Mouse (Mus musculus) lung, embryonic 15.5 days (tissue): ENCODE measurements at regions not wholly inside any gene's neighbourhood (a gene's known extent, or its start where the extent isn't known, plus 50 kb on each side); places are given as distances from the start of the nearest gene placed in this dataset.

ENCODE experiments used
- ATAC-seq: fragments of 200-750 bp; cut with Nextera tagmentation; 2 replicates; pipeline ENCODE4 v1.8.0; 2017; ENCODE audit warnings: moderate number of reproducible peaks, borderline replicate concordance; ENCODE audit not compliant: low FRiP score, low TSS enrichment; ENCODE audit errors: extremely low read depth
- H3K27ac ChIP-seq: fragments of 300-500 bp; sonication (generic); 2 replicates; pipeline ENCODE4 v1.5.1; 2015; ENCODE audit warnings: moderate library complexity, mild to moderate bottlenecking, inconsistent platforms
- H3K27me3 ChIP-seq: fragments of 300-500 bp; sonication (generic); 2 replicates; pipeline ENCODE4 v1.6.1; 2015; ENCODE audit warnings: inconsistent platforms
- H3K36me3 ChIP-seq: fragments of 300-500 bp; sonication (generic); 2 replicates; pipeline ENCODE4 v1.6.1; 2015; ENCODE audit warnings: inconsistent platforms
- H3K4me1 ChIP-seq: fragments of 300-500 bp; sonication (generic); 2 replicates; pipeline ENCODE4 v1.6.1; 2015; ENCODE audit warnings: inconsistent platforms
- H3K4me2 ChIP-seq: fragments of 300-500 bp; sonication (generic); 2 replicates; pipeline ENCODE4 v1.6.1; 2015; ENCODE audit warnings: inconsistent platforms, mild to moderate bottlenecking, moderate library complexity
- H3K4me3 ChIP-seq: fragments of 300-500 bp; sonication (generic); 2 replicates; pipeline ENCODE4 v1.5.1; 2015; ENCODE audit warnings: mild to moderate bottlenecking, inconsistent platforms
- H3K9ac ChIP-seq: fragments of 300-500 bp; sonication (generic); 2 replicates; pipeline ENCODE4 v1.6.1; 2015; ENCODE audit warnings: inconsistent platforms
- H3K9me3 ChIP-seq: fragments of 300-500 bp; sonication (generic); 2 replicates; pipeline ENCODE4 v1.6.1; 2016; ENCODE audit warnings: inconsistent platforms
- WGBS: fragments of 180-500 bp; shearing (Covaris S2); methylation state at CpG from one replicate; pipeline ENCODE4 v1.1.7; 2015; 5-methylcytosine and 5-hydroxymethylcytosine counted together

DNA sequence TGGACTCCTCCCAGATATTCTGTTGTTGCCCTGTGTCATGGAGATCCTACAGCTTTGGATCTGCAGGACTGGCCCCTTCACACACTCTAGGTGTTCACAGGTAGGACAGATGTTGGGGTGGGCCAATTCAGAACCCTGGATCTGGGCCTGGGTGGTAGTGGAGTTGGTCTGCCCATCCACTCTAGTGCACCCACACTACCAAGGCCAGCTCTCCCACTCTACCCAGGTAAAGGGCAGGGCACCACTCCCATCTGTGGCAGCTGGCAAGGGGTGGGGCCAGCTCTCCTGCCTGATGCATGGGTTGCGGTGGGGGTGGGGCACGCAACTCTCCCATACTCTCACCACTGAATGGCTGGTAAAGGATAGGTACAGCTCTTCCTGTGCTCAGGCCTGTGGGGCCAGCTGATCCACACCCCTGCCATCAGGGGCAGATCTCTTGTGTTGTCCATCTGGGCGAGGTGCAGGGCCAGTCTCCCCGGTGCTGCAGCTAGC is 76.5 kb downstream of the Gja1 start:
- ATAC-seq, result no peak
- 88% methylated on average over 4 of the region's 4 CpGs for WGBS
- H3K4me1 ChIP-seq, result no peaks in the 10 kb centered on the region

GRCm38 (mm10) chr10:56455867-56456468 is 78.8 kb downstream of the Gja1 start:
- no peak overlapping the region for H3K4me2 ChIP-seq
- 84% methylated on average over 2 of the region's 2 CpGs for WGBS
- no peaks in the 10 kb centered on the region for H3K9me3 ChIP-seq
- no peak overlapping the region for H3K9ac ChIP-seq
- no peak overlapping the region for H3K4me3 ChIP-seq
- no peak overlapping the region for H3K27ac ChIP-seq
- H3K27me3 ChIP-seq, result no peaks in the 10 kb centered on the region
- no peaks in the 10 kb centered on the region for H3K36me3 ChIP-seq
- ATAC-seq, result no peak
- H3K4me1 ChIP-seq, result no peaks in the 10 kb centered on the region

More for the DNA sequence above, 76.5 kb downstream of the Gja1 start:
- Histone ChIP-seq H3K27ac (no peak overlapping the region), H3K4me2 (no peak overlapping the region), H3K9ac (no peak overlapping the region), H3K27me3 (no peaks in the 10 kb centered on the region), H3K9me3 (no peaks in the 10 kb centered on the region), H3K4me3 (no peak overlapping the region), H3K36me3 (no peaks in the 10 kb centered on the region)

DNA sequence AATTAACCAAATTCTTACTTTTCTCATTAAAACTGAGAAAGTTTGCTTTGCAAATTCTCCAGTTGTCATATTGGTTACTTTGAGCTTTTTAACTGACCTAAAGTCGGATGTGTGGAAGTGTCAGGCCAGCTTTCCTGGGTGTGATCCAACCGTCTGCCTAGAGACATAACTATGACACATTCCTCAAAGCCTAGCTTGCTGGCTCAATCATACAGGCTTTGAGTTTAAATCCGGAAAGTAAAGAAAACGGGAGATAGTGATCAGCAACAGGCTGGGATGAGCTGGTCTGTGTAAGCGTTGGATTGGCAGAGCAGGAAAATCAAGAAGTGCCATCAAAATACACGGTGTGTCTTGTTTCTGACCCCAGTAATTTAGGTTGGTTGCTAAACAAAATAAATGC is 91.4 kb downstream of the Gja1 start:
- Histone ChIP-seq H3K9me3 (no peaks in the 10 kb centered on the region), H3K4me3 (peak overlapping the region; percentile 29; the same call in 1 of the 2 replicates), H3K9ac (no peak overlapping the region), H3K4me2 (peak overlapping the region; percentile 53), H3K4me1 (0 out of 2 replicates have a peak, but pooled peaks cover 14% of the 10 kb centered on the region), H3K27ac (peak overlapping the region; percentile 66), H3K36me3 (no peaks in the 10 kb centered on the region), H3K27me3 (no peaks in the 10 kb centered on the region)
- peak; percentile 49; the same call in 1 of the 2 replicates for ATAC-seq
- WGBS, result 7% methylated on average over 6 of the region's 6 CpGs

- Histone ChIP-seq H3K4me2 (peak overlapping the region; percentile 53), H3K36me3 (no peaks in the 10 kb centered on the region), H3K9me3 (no peaks in the 10 kb centered on the region), H3K9ac (0 out of 2 replicates have a peak overlapping the region, but pooled peaks have one; percentile 6), H3K4me3 (peak overlapping the region; percentile 29), H3K4me1 (0 out of 2 replicates have a peak, but pooled peaks cover 14% of the 10 kb centered on the region), H3K27me3 (no peaks in the 10 kb centered on the region), H3K27ac (peak overlapping the region; percentile 66)
- peak; percentile 69; the same call in 1 of the 2 replicates for ATAC-seq
- WGBS, result 12% methylated on average over 15 of the region's 15 CpGs
Observed at GRCm38 (mm10) chr10:56468993-56469712, 92.0 kb downstream of the Gja1 start.

DNA sequence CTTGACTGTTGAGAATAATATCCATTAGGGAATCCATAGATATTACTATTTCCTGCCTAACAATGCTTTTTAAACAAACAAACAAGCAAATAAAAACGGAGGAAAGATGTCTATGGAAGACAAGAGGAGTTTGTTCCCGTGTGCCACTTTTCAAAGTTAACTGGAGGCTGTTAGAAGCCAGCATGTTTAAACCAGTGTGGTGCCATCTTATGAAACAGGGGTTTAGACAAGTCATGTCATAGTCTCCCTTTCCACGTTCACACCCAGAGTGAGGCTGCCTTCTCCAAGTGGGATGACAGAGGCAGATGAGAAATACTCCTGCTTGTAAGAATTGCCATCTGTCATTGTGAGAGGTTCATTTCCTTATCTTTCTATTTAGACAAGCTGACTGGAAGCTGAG is 92.8 kb downstream of the Gja1 start:
- 0 out of 2 replicates have a peak, but pooled peaks cover 14% of the 10 kb centered on the region for H3K4me1 ChIP-seq
- H3K4me3 ChIP-seq, result no peak overlapping the region
- H3K36me3 ChIP-seq, result no peaks in the 10 kb centered on the region
- H3K27me3 ChIP-seq, result no peaks in the 10 kb centered on the region
- no peak for ATAC-seq
- no peak overlapping the region for H3K27ac ChIP-seq
- no peaks in the 10 kb centered on the region for H3K9me3 ChIP-seq
- no peak overlapping the region for H3K9ac ChIP-seq
- WGBS, result 41% methylated on average over 3 of the region's 3 CpGs
- H3K4me2 ChIP-seq, result 0 out of 2 replicates have a peak overlapping the region, but pooled peaks have one; percentile 53

- H3K4me3 ChIP-seq, result no peak overlapping the region
- H3K4me1 ChIP-seq, result 0 out of 2 replicates have a peak, but pooled peaks cover 2% of the 10 kb centered on the region
- H3K27me3 ChIP-seq, result no peaks in the 10 kb centered on the region
- no peak overlapping the region for H3K9ac ChIP-seq
- no peaks in the 10 kb centered on the region for H3K36me3 ChIP-seq
- H3K9me3 ChIP-seq, result no peaks in the 10 kb centered on the region
- H3K4me2 ChIP-seq, result no peak overlapping the region
- WGBS, result 65% methylated on average over 6 of the region's 6 CpGs
- no peak overlapping the region for H3K27ac ChIP-seq
- ATAC-seq, result no peak
Observed at GRCm38 (mm10) chr10:56474951-56475350, 97.8 kb downstream of the Gja1 start.

- no peaks in the 10 kb centered on the region for H3K36me3 ChIP-seq
- H3K9me3 ChIP-seq, result no peaks in the 10 kb centered on the region
- H3K27me3 ChIP-seq, result no peaks in the 10 kb centered on the region
- no peak overlapping the region for H3K27ac ChIP-seq
- no peak overlapping the region for H3K4me2 ChIP-seq
- H3K9ac ChIP-seq, result no peak overlapping the region
- no peak for ATAC-seq
- WGBS, result 62% methylated on average over 9 of the region's 9 CpGs
- H3K4me1 ChIP-seq, result no peaks in the 10 kb centered on the region
- no peak overlapping the region for H3K4me3 ChIP-seq
Observed at GRCm38 (mm10) chr10:56482156-56482716, 105.1 kb downstream of the Gja1 start.

DNA sequence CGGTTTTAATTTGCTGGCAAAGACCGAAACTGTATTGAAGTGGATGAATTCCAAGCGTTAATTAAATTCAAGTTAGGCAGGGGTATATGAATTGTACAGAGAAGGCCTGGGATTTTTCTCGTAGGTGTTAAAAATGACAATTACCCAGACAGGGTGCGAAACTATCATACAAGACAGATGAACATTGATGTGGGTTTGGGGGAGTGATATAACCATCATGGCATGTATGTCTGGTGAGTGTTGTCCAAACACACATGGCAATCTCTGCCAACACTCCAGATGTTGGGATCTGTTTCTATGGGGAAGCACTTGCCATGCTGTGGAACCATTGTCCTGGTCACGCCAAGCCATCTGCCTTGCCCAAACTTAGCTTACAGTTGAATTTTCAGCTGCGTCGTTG is 107.8 kb downstream of the Gja1 start:
- Histone ChIP-seq H3K4me2 (no peak overlapping the region), H3K4me1 (no peaks in the 10 kb centered on the region), H3K36me3 (no peaks in the 10 kb centered on the region), H3K27me3 (no peaks in the 10 kb centered on the region), H3K9me3 (no peaks in the 10 kb centered on the region), H3K27ac (no peak overlapping the region), H3K4me3 (no peak overlapping the region), H3K9ac (no peak overlapping the region)
- 82% methylated on average over 8 of the region's 8 CpGs for WGBS
- ATAC-seq, result no peak

GRCm38 (mm10) chr10:56485746-56486145 is 108.6 kb downstream of the Gja1 start:
- ATAC-seq, result no peak
- H3K4me3 ChIP-seq, result no peak overlapping the region
- 87% methylated on average over 5 of the region's 5 CpGs for WGBS

DNA sequence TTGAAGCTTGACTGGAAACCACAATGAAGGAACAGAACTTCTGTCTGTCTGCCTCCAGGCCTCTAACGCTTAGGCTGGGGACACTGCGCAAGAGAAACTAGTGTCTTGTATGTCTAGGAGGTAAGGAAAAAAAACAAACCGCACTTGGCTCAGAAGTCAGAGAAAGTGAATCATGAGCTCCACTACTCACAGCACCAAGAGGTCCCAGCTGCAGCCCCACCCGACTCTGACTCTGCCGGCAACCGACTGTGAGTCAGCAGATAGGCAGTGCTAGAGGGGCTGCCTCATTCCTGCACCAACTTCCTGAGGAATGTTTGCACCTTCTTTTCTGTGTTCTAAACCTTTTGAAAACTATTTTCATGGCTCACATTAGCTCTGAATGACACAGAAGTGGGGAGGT is 109.5 kb downstream of the Gja1 start:
- Histone ChIP-seq H3K9ac (no peak overlapping the region), H3K36me3 (no peaks in the 10 kb centered on the region), H3K27ac (no peak overlapping the region), H3K4me2 (no peak overlapping the region), H3K27me3 (no peaks in the 10 kb centered on the region), H3K4me3 (no peak overlapping the region), H3K4me1 (no peaks in the 10 kb centered on the region), H3K9me3 (no peaks in the 10 kb centered on the region)
- 43% methylated on average over 6 of the region's 6 CpGs for WGBS
- ATAC-seq, result no peak

More at GRCm38 (mm10) chr10:56485746-56486145, 108.6 kb downstream of the Gja1 start:
- no peaks in the 10 kb centered on the region for H3K4me1 ChIP-seq
- H3K9me3 ChIP-seq, result no peaks in the 10 kb centered on the region
- H3K9ac ChIP-seq, result no peak overlapping the region
- H3K36me3 ChIP-seq, result no peaks in the 10 kb centered on the region
- H3K4me2 ChIP-seq, result no peak overlapping the region
- H3K27ac ChIP-seq, result no peak overlapping the region
- H3K27me3 ChIP-seq, result no peaks in the 10 kb centered on the region

- no peaks in the 10 kb centered on the region for H3K9me3 ChIP-seq
- 45% methylated on average over 1 of the region's 1 CpGs for WGBS
- no peak for ATAC-seq
Observed at GRCm38 (mm10) chr10:56493461-56493860, 116.3 kb downstream of the Gja1 start.

GRCm38 (mm10) chr10:56495352-56495751 is 118.2 kb downstream of the Gja1 start:
- 84% methylated on average over 4 of the region's 4 CpGs for WGBS

More at GRCm38 (mm10) chr10:56493461-56493860, 116.3 kb downstream of the Gja1 start:
- Histone ChIP-seq H3K4me2 (no peak overlapping the region), H3K4me1 (no peaks in the 10 kb centered on the region), H3K36me3 (no peaks in the 10 kb centered on the region), H3K27ac (no peak overlapping the region), H3K4me3 (no peak overlapping the region), H3K27me3 (no peaks in the 10 kb centered on the region), H3K9ac (no peak overlapping the region)

More at GRCm38 (mm10) chr10:56495352-56495751, 118.2 kb downstream of the Gja1 start:
- H3K27me3 ChIP-seq, result no peaks in the 10 kb centered on the region
- H3K4me3 ChIP-seq, result no peak overlapping the region
- H3K9me3 ChIP-seq, result no peaks in the 10 kb centered on the region
- H3K4me2 ChIP-seq, result no peak overlapping the region
- no peaks in the 10 kb centered on the region for H3K36me3 ChIP-seq
- no peaks in the 10 kb centered on the region for H3K4me1 ChIP-seq
- H3K27ac ChIP-seq, result no peak overlapping the region
- no peak for ATAC-seq
- H3K9ac ChIP-seq, result no peak overlapping the region
